Mouse (Mus musculus) intestine, embryonic 15.5 days (tissue): Measurements from ENCODE around the gene Ear6. TPM values are rescaled to one million over a fixed set of nuclear protein-coding genes. Genes with fewer than 3 reads are reported as not detected.
"Not testable (repeated sequence)": the region's sequence is repeated elsewhere in the genome, so short reads cannot be mapped to it uniquely, and the experiment has no call there.

ENCODE experiments used
- ATAC-seq: fragments of 200-750 bp; cut with Nextera tagmentation; 2 replicates; pipeline ENCODE4 v1.8.0; 2017; ENCODE audit warnings: moderate TSS enrichment, moderate library complexity
- H3K27ac ChIP-seq: fragments of 300-500 bp; sonication (generic); 2 replicates; pipeline ENCODE4 v1.5.1; 2015; ENCODE audit warnings: mild to moderate bottlenecking, inconsistent platforms
- H3K27me3 ChIP-seq: fragments of 300-500 bp; sonication (generic); replicated peaks from 2 replicates; pipeline ENCODE4 v1.6.1; 2015; ENCODE audit warnings: inconsistent platforms
- H3K36me3 ChIP-seq: fragments of 300-500 bp; sonication (generic); 2 replicates; pipeline ENCODE4 v1.6.1; 2015; ENCODE audit warnings: inconsistent platforms
- H3K4me1 ChIP-seq: fragments of 300-500 bp; sonication (generic); replicated peaks from 2 replicates; pipeline ENCODE4 v1.6.1; 2015; ENCODE audit warnings: inconsistent platforms
- H3K4me2 ChIP-seq: fragments of 300-500 bp; sonication (generic); replicated peaks from 2 replicates; pipeline ENCODE4 v1.6.1; 2015; ENCODE audit warnings: mild to moderate bottlenecking, inconsistent platforms
- H3K4me3 ChIP-seq: fragments of 300-500 bp; sonication (generic); replicated peaks from 2 replicates; pipeline ENCODE4 v1.5.1; 2015; ENCODE audit warnings: inconsistent platforms
- H3K9ac ChIP-seq: fragments of 300-500 bp; sonication (generic); 2 replicates; pipeline ENCODE4 v1.6.1; 2015; ENCODE audit warnings: inconsistent platforms
- H3K9me3 ChIP-seq: fragments of 300-500 bp; sonication (generic); 2 replicates; pipeline ENCODE4 v1.6.1; 2016; ENCODE audit warnings: inconsistent platforms
- WGBS: fragments of 180-500 bp; shearing (Covaris S2); methylation state at CpG from one replicate; pipeline ENCODE4 v1.1.7; 2015; 5-methylcytosine and 5-hydroxymethylcytosine counted together
- polyA plus RNA-seq: library from polyadenylated mRNA; unstranded; fragments of >200 nt; fragmentation: Nextera tagmentation; extraction: Ambion mirVana; gene quantifications from 2 replicates; pipeline ENCODE4 v1.2.1, GENCODE M21; 2015

The Ear6 gene
- polyA plus RNA-seq, result 0.35 TPM in 1 of 2 replicates, not detected in the other

GRCm38 (mm10) chr14:51853399-51853798 lies at the start of gene Ear6:
Gene Ear6 (plus strand): TSS chr14:51853699.
- no peak within 1 kb of the TSS for H3K9ac ChIP-seq
- H3K27ac ChIP-seq, result no peak within 1 kb of the TSS
- no peaks in the 10 kb centered on the region for H3K27me3 ChIP-seq
- no peaks in the 10 kb centered on the region for H3K36me3 ChIP-seq
- H3K4me3 ChIP-seq, result no peak within 1 kb of the TSS
- H3K9me3 ChIP-seq, result no peaks in the 10 kb centered on the region
- no peaks in the 10 kb centered on the region for H3K4me1 ChIP-seq
- ATAC-seq, result no peak
- H3K4me2 ChIP-seq, result no peak within 1 kb of the TSS

- no peak overlapping the region for H3K9ac ChIP-seq
- H3K27me3 ChIP-seq, result no peaks in the 10 kb centered on the region
- ATAC-seq, result no peak
- WGBS, result 68% methylated on average over 1 of the region's 1 CpGs
- H3K4me3 ChIP-seq, result no peak overlapping the region
- no peaks in the 10 kb centered on the region for H3K4me1 ChIP-seq
- no peak overlapping the region for H3K27ac ChIP-seq
- H3K9me3 ChIP-seq, result no peaks in the 10 kb centered on the region
- no peaks in the 10 kb centered on the region for H3K36me3 ChIP-seq
- no peak overlapping the region for H3K4me2 ChIP-seq
Measured at GRCm38 (mm10) chr14:51826625-51827024, 26.9 kb upstream of the Ear6 start.

- ATAC-seq, H3K4me3 ChIP-seq, H3K9me3 ChIP-seq, H3K4me1 ChIP-seq, H3K27me3 ChIP-seq, H3K4me2 ChIP-seq, H3K36me3 ChIP-seq, H3K9ac ChIP-seq, H3K27ac ChIP-seq: not testable (repeated sequence)
- 36% methylated on average over 5 of the region's 5 CpGs for WGBS
Measured at GRCm38 (mm10) chr14:51827842-51828241, 25.7 kb upstream of the Ear6 start.

GRCm38 (mm10) chr14:51829188-51829587 lies 24.3 kb upstream of the Ear6 start:
- no peaks in the 10 kb centered on the region for H3K9me3 ChIP-seq
- H3K27me3 ChIP-seq, result no peaks in the 10 kb centered on the region
- no peak for ATAC-seq
- no peaks in the 10 kb centered on the region for H3K4me1 ChIP-seq
- no peaks in the 10 kb centered on the region for H3K36me3 ChIP-seq
- no peak overlapping the region for H3K4me2 ChIP-seq
- 82% methylated on average over 6 of the region's 6 CpGs for WGBS
- no peak overlapping the region for H3K27ac ChIP-seq
- H3K9ac ChIP-seq, result no peak overlapping the region
- H3K4me3 ChIP-seq, result no peak overlapping the region

- WGBS, result 41% methylated on average over 2 of the region's 2 CpGs
- H3K4me3 ChIP-seq, H3K36me3 ChIP-seq, H3K27me3 ChIP-seq, H3K27ac ChIP-seq, H3K4me2 ChIP-seq, H3K4me1 ChIP-seq, H3K9ac ChIP-seq, ATAC-seq, H3K9me3 ChIP-seq: not testable (repeated sequence)
Measured at GRCm38 (mm10) chr14:51838480-51838879, 15.0 kb upstream of the Ear6 start.

- Histone ChIP-seq H3K36me3 (no peaks in the 10 kb centered on the region), H3K9me3 (no peaks in the 10 kb centered on the region), H3K4me3 (no peak overlapping the region), H3K4me2 (no peak overlapping the region), H3K27ac (no peak overlapping the region), H3K9ac (no peak overlapping the region), H3K27me3 (no peaks in the 10 kb centered on the region), H3K4me1 (no peaks in the 10 kb centered on the region)
- 80% methylated on average over 1 of the region's 1 CpGs for WGBS
- no peak for ATAC-seq
Measured at GRCm38 (mm10) chr14:51842250-51842649, 11.2 kb upstream of the Ear6 start.

GRCm38 (mm10) chr14:51842781-51843180 lies 10.7 kb upstream of the Ear6 start:
- Histone ChIP-seq H3K36me3 (no peaks in the 10 kb centered on the region), H3K4me1 (no peaks in the 10 kb centered on the region), H3K9me3 (no peaks in the 10 kb centered on the region), H3K4me2 (no peak overlapping the region), H3K27ac (no peak overlapping the region), H3K9ac (no peak overlapping the region), H3K4me3 (no peak overlapping the region), H3K27me3 (no peaks in the 10 kb centered on the region)
- WGBS, result 73% methylated on average over 2 of the region's 2 CpGs
- ATAC-seq, result no peak

- no peak for ATAC-seq
- Histone ChIP-seq H3K27me3 (no peaks in the 10 kb centered on the region), H3K36me3 (no peaks in the 10 kb centered on the region), H3K4me1 (no peaks in the 10 kb centered on the region), H3K4me2 (no peak overlapping the region), H3K9me3 (no peaks in the 10 kb centered on the region), H3K9ac (no peak overlapping the region), H3K27ac (no peak overlapping the region), H3K4me3 (no peak overlapping the region)
Measured at GRCm38 (mm10) chr14:51843882-51844281, 9.6 kb upstream of the Ear6 start.

GRCm38 (mm10) chr14:51846566-51846965 lies 6.9 kb upstream of the Ear6 start:
- Histone ChIP-seq H3K9ac (no peak overlapping the region), H3K27me3 (no peaks in the 10 kb centered on the region), H3K9me3 (no peaks in the 10 kb centered on the region), H3K4me1 (no peaks in the 10 kb centered on the region), H3K27ac (no peak overlapping the region), H3K4me3 (no peak overlapping the region), H3K36me3 (no peaks in the 10 kb centered on the region), H3K4me2 (no peak overlapping the region)
- 57% methylated on average over 3 of the region's 3 CpGs for WGBS
- ATAC-seq, result no peak

- H3K9me3 ChIP-seq, H3K36me3 ChIP-seq, ATAC-seq, H3K27ac ChIP-seq, H3K4me1 ChIP-seq, H3K9ac ChIP-seq, H3K27me3 ChIP-seq, H3K4me2 ChIP-seq, H3K4me3 ChIP-seq: not testable (repeated sequence)
- WGBS, result 45% methylated on average over 3 of the region's 3 CpGs
Measured at GRCm38 (mm10) chr14:51851006-51851405, 2.5 kb upstream of the Ear6 start.

- H3K9me3 ChIP-seq, H3K4me1 ChIP-seq, H3K27me3 ChIP-seq, H3K4me2 ChIP-seq, H3K4me3 ChIP-seq, H3K36me3 ChIP-seq, H3K27ac ChIP-seq, ATAC-seq, H3K9ac ChIP-seq: not testable (repeated sequence)
- 70% methylated on average over 7 of the region's 7 CpGs for WGBS
Measured at GRCm38 (mm10) chr14:51855280-51855679, 1.8 kb downstream of the Ear6 start.

- not testable (repeated sequence) for H3K9ac ChIP-seq, H3K27me3 ChIP-seq, H3K27ac ChIP-seq, ATAC-seq, H3K9me3 ChIP-seq, H3K4me1 ChIP-seq, H3K36me3 ChIP-seq, H3K4me3 ChIP-seq, H3K4me2 ChIP-seq
- 8% methylated on average over 1 of the region's 1 CpGs for WGBS
Measured at GRCm38 (mm10) chr14:51863603-51864002, 10.1 kb downstream of the Ear6 start.

GRCm38 (mm10) chr14:51870756-51871155 lies 17.3 kb downstream of the Ear6 start:
- no peak for ATAC-seq
- H3K9ac ChIP-seq, result no peak overlapping the region
- H3K4me3 ChIP-seq, result no peak overlapping the region
- no peaks in the 10 kb centered on the region for H3K4me1 ChIP-seq
- 76% methylated on average over 2 of the region's 2 CpGs for WGBS
- H3K4me2 ChIP-seq, result no peak overlapping the region
- no peak overlapping the region for H3K27ac ChIP-seq
- no peaks in the 10 kb centered on the region for H3K27me3 ChIP-seq
- H3K36me3 ChIP-seq, result no peaks in the 10 kb centered on the region
- no peaks in the 10 kb centered on the region for H3K9me3 ChIP-seq

- H3K4me3 ChIP-seq, result no peak overlapping the region
- ATAC-seq, result no peak
- no peak overlapping the region for H3K9ac ChIP-seq
- no peak overlapping the region for H3K27ac ChIP-seq
- H3K27me3 ChIP-seq, result no peaks in the 10 kb centered on the region
- H3K4me1 ChIP-seq, result no peaks in the 10 kb centered on the region
- WGBS, result 77% methylated on average over 9 of the region's 9 CpGs
- H3K9me3 ChIP-seq, result no peaks in the 10 kb centered on the region
- H3K4me2 ChIP-seq, result no peak overlapping the region
- H3K36me3 ChIP-seq, result no peaks in the 10 kb centered on the region
Measured at GRCm38 (mm10) chr14:51871741-51872140, 18.2 kb downstream of the Ear6 start.
